In genomic region chr3:37928731-37929130, GRCm38 (mm10) we compare ENCODE assay signal across 20 mouse cellular contexts.
DNase-seq lines count a peak whose midpoint lies in the region; ATAC-seq lines count a peak whose summit lies in the region.
"Had no signal": no experiment of that assay in that cellular context is flagged by ENCODE, and none has a peak within 500 bp of the region (broad histone marks: within the 10 kb centered on the region; RNA-seq: fewer than 3 reads in every experiment).

No protein-coding gene starts in this region.

- intact Hi-C loops in heart, postnatal 36 days (cut with DNase I), result no loop called here
- intact Hi-C loops in heart, postnatal 14 days (cut with DNase I), result no loop called here

- no peak overlapping the region for H3K9ac ChIP-seq in kidney, embryonic 16.5 days (replicated peaks; ENCODE audit: low read length)
- H3K9ac ChIP-seq: embryonic facial prominence, embryonic 12.5 days; forebrain, embryonic 13.5 days; forebrain, embryonic 15.5 days had no signal

- no peaks in the 10 kb centered on the region for H3K36me3 ChIP-seq in heart, embryonic 10.5 days
- no peaks in the 10 kb centered on the region for H3K36me3 ChIP-seq in kidney, embryonic 16.5 days (ENCODE audit: insufficient read depth, low read length)
- H3K36me3 ChIP-seq: embryonic facial prominence, embryonic 12.5 days; forebrain, embryonic 15.5 days had no signal

- ATAC-seq in kidney, embryonic 16.5 days (ENCODE audit: low FRiP score, low TSS enrichment), result peak; percentile 27; the same call in 1 of the 2 replicates
- ATAC-seq: forebrain, embryonic 13.5 days; forebrain, embryonic 15.5 days had no signal

- H3K4me2 ChIP-seq in kidney, embryonic 16.5 days (replicated peaks; ENCODE audit: low read depth, low read length), result no peak overlapping the region
- H3K4me2 ChIP-seq: embryonic facial prominence, embryonic 12.5 days; forebrain, embryonic 13.5 days; forebrain, embryonic 15.5 days had no signal

- H3K9me3 ChIP-seq in heart, embryonic 10.5 days, result peaks cover 2% of the 10 kb centered on the region; the same call in 1 of the 2 replicates
- peaks cover 8% of the 10 kb centered on the region for H3K9me3 ChIP-seq in kidney, embryonic 16.5 days (ENCODE audit: low read length)
- H3K9me3 ChIP-seq: embryonic facial prominence, embryonic 12.5 days; forebrain, embryonic 15.5 days had no signal

- H3K27ac ChIP-seq in heart, embryonic 10.5 days, result no peak overlapping the region
- no peak overlapping the region for H3K27ac ChIP-seq in kidney, embryonic 16.5 days (ENCODE audit: low read length)
- H3K27ac ChIP-seq: embryonic facial prominence, embryonic 12.5 days; forebrain, embryonic 13.5 days; forebrain, embryonic 15.5 days had no signal

- no peaks in the 10 kb centered on the region for H3K27me3 ChIP-seq in heart, embryonic 10.5 days (ENCODE audit: insufficient read depth, poor library complexity, severe bottlenecking)
- H3K27me3 ChIP-seq in kidney, embryonic 16.5 days (ENCODE audit: insufficient read depth, low read length), result no peaks in the 10 kb centered on the region
- H3K27me3 ChIP-seq: embryonic facial prominence, embryonic 12.5 days; forebrain, embryonic 13.5 days; forebrain, embryonic 15.5 days had no signal

- H3K4me1 ChIP-seq in heart, embryonic 10.5 days, result peaks cover 7% of the 10 kb centered on the region; the same call in 1 of the 2 replicates
- peaks cover 8% of the 10 kb centered on the region for H3K4me1 ChIP-seq in kidney, embryonic 16.5 days (ENCODE audit: insufficient read depth, low read length)
- H3K4me1 ChIP-seq: embryonic facial prominence, embryonic 12.5 days; forebrain, embryonic 13.5 days; forebrain, embryonic 15.5 days had no signal

- H3K4me3 ChIP-seq in heart, embryonic 10.5 days, result no peak overlapping the region
- no peak overlapping the region for H3K4me3 ChIP-seq in kidney, embryonic 16.5 days (ENCODE audit: low read length)
- H3K4me3 ChIP-seq: embryonic facial prominence, embryonic 12.5 days; forebrain, embryonic 13.5 days; forebrain, embryonic 15.5 days had no signal

- DNase-seq in heart, adult 11 months, result peak; percentile 92
- no peak for DNase-seq in heart, postnatal 36 days
- DNase-seq in heart, embryonic 10.5 days (ENCODE audit: low spot score), result peak; percentile 43
- DNase-seq in heart, postnatal 14 days, result no peak
- no peak for DNase-seq in kidney, adult 8-10 months
- no peak for DNase-seq in layer of hippocampus, postnatal 10 days (ENCODE audit: low spot score in 2 of 2)
- DNase-seq: adrenal gland, adult 2 months; adrenal gland, postnatal 10 days; adrenal gland, postnatal 25 days; cerebellum, adult 11 months; cerebellum, adult 18-20 months; cerebellum, adult 8-10 months; cerebellum, adult 9-11 months; cerebellum, postnatal 14 days; cerebellum, postnatal 36 days; embryo, embryonic 11 days had no signal

- WGBS in heart, embryonic 10.5 days, result 80% methylated on average over 6 of the region's 6 CpGs
- WGBS in kidney, embryonic 16.5 days, result 56% methylated on average over 6 of the region's 6 CpGs

Comparison
In these comparisons a context has a peak if more than half of its experiments do, and no peak if none do; other contexts are left out.
1. DNase-seq: peak in heart, adult 11 months (single experiment) and heart, embryonic 10.5 days (single experiment); none in heart, postnatal 36 days (0 of 2), heart, postnatal 14 days (0 of 2), kidney, adult 8-10 months (0 of 2) and layer of hippocampus, postnatal 10 days (0 of 2).